Mouse (Mus musculus) myocyte (in vitro differentiated cells): Measurements from ENCODE around the gene Mdh1b.

Source experiments
- E2F4 ChIP-seq: IDR thresholded peaks from one replicate; pipeline ENCODE4 v1.6.1; 2011; ENCODE audit warnings: mild to moderate bottlenecking, control low read depth, moderate library complexity; ENCODE audit not compliant: insufficient read depth
- POLR2A ChIP-seq: IDR thresholded peaks from one replicate; pipeline ENCODE4 v1.6.1; 2011; ENCODE audit warnings: low read depth, mild to moderate bottlenecking, control low read depth, moderate library complexity; ENCODE audit not compliant: insufficient read length
- POLR2AphosphoS2 ChIP-seq: IDR thresholded peaks from one replicate; pipeline ENCODE4 v1.6.1; 2011; ENCODE audit warnings: low read depth, control low read depth; ENCODE audit not compliant: insufficient read length

GRCm38 (mm10) chr1:63720161-63720560 lies 10.0 kb downstream of the Mdh1b start:
- TF ChIP-seq POLR2AphosphoS2 (no peak), POLR2A (no peak), E2F4 (no peak)
